Mouse (Mus musculus): ENCODE data around the gene Ammecr1.

Gene Ammecr1

GRCm38 (mm10) chrX:142829267-142829666 is 137.3 kb downstream of the Ammecr1 start:
- DNase-seq (ENCODE audit: low read depth, low spot score) = no peak

GRCm38 (mm10) chrX:142828184-142828908 is 138.2 kb downstream of the Ammecr1 start:
- DNase-seq (ENCODE audit: low read depth, low spot score) = no peak

GRCm38 (mm10) chrX:142827644-142828043 is 138.9 kb downstream of the Ammecr1 start:
- DNase-seq (ENCODE audit: low read depth, low spot score) = no peak

GRCm38 (mm10) chrX:142825309-142825708 is 141.2 kb downstream of the Ammecr1 start:
- DNase-seq (ENCODE audit: low read depth, low spot score) = no peak

GRCm38 (mm10) chrX:142821846-142822245 is 144.7 kb downstream of the Ammecr1 start:
- DNase-seq (ENCODE audit: low read depth, low spot score) = no peak

- DNase-seq (ENCODE audit: low read depth, low spot score) = no peak
These were observed 145.3 kb downstream of the Ammecr1 start for GRCm38 (mm10) chrX:142821239-142821638.

GRCm38 (mm10) chrX:142818057-142818682 is 148.4 kb downstream of the Ammecr1 start:
- DNase-seq (ENCODE audit: low read depth, low spot score) = no peak

- no peak for DNase-seq (ENCODE audit: low read depth, low spot score)
These were observed 153.4 kb downstream of the Ammecr1 start for GRCm38 (mm10) chrX:142813146-142813545.

GRCm38 (mm10) chrX:142808411-142808810 is 158.1 kb downstream of the Ammecr1 start:
- DNase-seq (ENCODE audit: low read depth, low spot score) = no peak

- no peak for DNase-seq (ENCODE audit: low read depth, low spot score)
These were observed 159.9 kb downstream of the Ammecr1 start for GRCm38 (mm10) chrX:142806620-142807061.

GRCm38 (mm10) chrX:142806126-142806525 is 160.4 kb downstream of the Ammecr1 start:
- no peak for DNase-seq (ENCODE audit: low read depth, low spot score)

GRCm38 (mm10) chrX:142804596-142804995 is 161.9 kb downstream of the Ammecr1 start:
- DNase-seq (ENCODE audit: low read depth, low spot score) = no peak

Data from embryo, embryonic 11.5 days (tissue).